Mouse (Mus musculus) cerebellum, adult (tissue): ENCODE measurements around the gene Gmppa.
A peak's percentile ranks its signal among the peaks of the same experiment; 100 is the strongest.

ENCODE experiments used
- ATAC-seq: cut with Nextera tagmentation; 2 replicates; pipeline ENCODE4 v1.9.2; 2017; ENCODE audit warnings: mild to moderate bottlenecking, moderate library complexity, mixed read lengths; ENCODE audit not compliant: insufficient number of reproducible peaks, low FRiP score, low TSS enrichment

The Gmppa gene

GRCm38 (mm10) chr1:75435475-75436328, at the start of gene Gmppa:
Gene Gmppa, plus strand, starts transcription at chr1:75435930.
- ATAC-seq, result peak; percentile 73

- ATAC-seq, result no peak
Measured at GRCm38 (mm10) chr1:75386149-75386548, 49.6 kb upstream of the Gmppa start.

- ATAC-seq, result no peak
Measured at GRCm38 (mm10) chr1:75387469-75387928, 48.2 kb upstream of the Gmppa start.

- no peak for ATAC-seq
Measured at GRCm38 (mm10) chr1:75387929-75388897, 47.5 kb upstream of the Gmppa start.

- ATAC-seq, result no peak
Measured at GRCm38 (mm10) chr1:75388898-75389515, 46.7 kb upstream of the Gmppa start.

- ATAC-seq, result peak; percentile 84
Measured at GRCm38 (mm10) chr1:75393139-75393538, 42.6 kb upstream of the Gmppa start.

- ATAC-seq, result no peak
Measured at GRCm38 (mm10) chr1:75393846-75394245, 41.9 kb upstream of the Gmppa start.

GRCm38 (mm10) chr1:75398761-75399402, 36.8 kb upstream of the Gmppa start:
- peak; percentile 47 for ATAC-seq

- ATAC-seq, result peak; percentile 21; the same call in 1 of the 2 replicates
Measured at GRCm38 (mm10) chr1:75399755-75400492, 35.8 kb upstream of the Gmppa start.

- no peak for ATAC-seq
Measured at GRCm38 (mm10) chr1:75400493-75401115, 35.1 kb upstream of the Gmppa start.

GRCm38 (mm10) chr1:75405547-75405946, 30.2 kb upstream of the Gmppa start:
- ATAC-seq, result no peak

- no peak for ATAC-seq
Measured at GRCm38 (mm10) chr1:75406173-75406572, 29.6 kb upstream of the Gmppa start.

GRCm38 (mm10) chr1:75407056-75407455, 28.7 kb upstream of the Gmppa start:
- ATAC-seq, result no peak

GRCm38 (mm10) chr1:75408210-75408609, 27.5 kb upstream of the Gmppa start:
- ATAC-seq, result no peak

- ATAC-seq, result no peak
Measured at GRCm38 (mm10) chr1:75409950-75410349, 25.8 kb upstream of the Gmppa start.

- no peak for ATAC-seq
Measured at GRCm38 (mm10) chr1:75412196-75412595, 23.5 kb upstream of the Gmppa start.

GRCm38 (mm10) chr1:75413749-75414148, 22.0 kb upstream of the Gmppa start:
- ATAC-seq, result peak; percentile 67; the same call in 1 of the 2 replicates

- ATAC-seq, result no peak
Measured at GRCm38 (mm10) chr1:75421794-75422193, 13.9 kb upstream of the Gmppa start.
